Mouse (Mus musculus) left cerebral cortex, postnatal 36 days (tissue): Measurements from ENCODE around the gene Cebpg. TPM values are rescaled to one million over a fixed set of nuclear protein-coding genes. Genes with fewer than 3 reads are reported as not detected.

Experiments used
- DNase-seq, 2 experiments: peaks; one replicate each; pipeline ENCODE4 v3.0.0; 2021 to 2022; ENCODE audit warnings: low spot score in 2 of 2, mixed read lengths in 1 of 2
- intact Hi-C: fragments of 180-260 bp; cut with DNase I; formaldehyde crosslinking; loops from one replicate; pipeline ENCODE4 v1.15.1; 2025
- total RNA-seq, 2 experiments: library from RNA; stranded (reverse); gene quantifications; 2 replicates each; pipeline ENCODE4 v1.2.3; 2021

The Cebpg gene
- total RNA-seq, 2 experiments from 2014 or later: 35.0 to 37.1 TPM

GRCm38 (mm10) chr7:35055619-35056435 is 546 bp downstream of the Cebpg start:
- intact Hi-C loops: loop anchor here (2.0 kb wide), 1 partner anchor 63 kb away; the partner anchor contains the start of gene Cebpa
- peak; percentile 74 to 75 for DNase-seq

GRCm38 (mm10) chr7:35054977-35055618 is 1.3 kb downstream of the Cebpg start:
- no peak for DNase-seq
- intact Hi-C loops: no loop called here

GRCm38 (mm10) chr7:35054286-35054685 is 2.1 kb downstream of the Cebpg start:
- intact Hi-C loops: no loop called here
- no peak for DNase-seq

- intact Hi-C loops: no loop called here
- no peak for DNase-seq
Observed at GRCm38 (mm10) chr7:35053161-35053560, 3.2 kb downstream of the Cebpg start.

- intact Hi-C loops: no loop called here
- no peak for DNase-seq
Observed at GRCm38 (mm10) chr7:35050540-35050939, 5.8 kb downstream of the Cebpg start.

- intact Hi-C loops: no loop called here
- DNase-seq: no peak
Observed at GRCm38 (mm10) chr7:35046091-35046490, 10.3 kb downstream of the Cebpg start.

GRCm38 (mm10) chr7:35044719-35045118 is 11.7 kb downstream of the Cebpg start:
- intact Hi-C loops: loop anchor here (1.0 kb wide), 1 partner anchor 71 kb away; no protein-coding TSS in a partner anchor
- DNase-seq: no peak

GRCm38 (mm10) chr7:35043266-35043817 is 13.0 kb downstream of the Cebpg start:
- DNase-seq: no peak
- intact Hi-C loops: no loop called here

GRCm38 (mm10) chr7:35042759-35043217 is 13.6 kb downstream of the Cebpg start:
- no peak for DNase-seq
- intact Hi-C loops: no loop called here

GRCm38 (mm10) chr7:35042209-35042554 is 14.2 kb downstream of the Cebpg start:
- intact Hi-C loops: no loop called here
- DNase-seq: no peak

GRCm38 (mm10) chr7:35041286-35042208 is 14.8 kb downstream of the Cebpg start:
- intact Hi-C loops: no loop called here
- no peak for DNase-seq

GRCm38 (mm10) chr7:35040176-35040972 is 16.0 kb downstream of the Cebpg start:
- DNase-seq: no peak
- intact Hi-C loops: no loop called here

GRCm38 (mm10) chr7:35037408-35037807 is 19.0 kb downstream of the Cebpg start:
- intact Hi-C loops: no loop called here
- DNase-seq: no peak

- intact Hi-C loops: no loop called here
Observed at GRCm38 (mm10) chr7:35036266-35036731, 20.1 kb downstream of the Cebpg start.

GRCm38 (mm10) chr7:35035565-35035964 is 20.8 kb downstream of the Cebpg start:
- intact Hi-C loops: no loop called here
- no peak for DNase-seq

More at GRCm38 (mm10) chr7:35036266-35036731, 20.1 kb downstream of the Cebpg start:
- DNase-seq: peak in 1 of 2 experiments; percentile 43

GRCm38 (mm10) chr7:35035141-35035553 is 21.2 kb downstream of the Cebpg start:
- intact Hi-C loops: no loop called here
- DNase-seq: no peak

- intact Hi-C loops: no loop called here
- DNase-seq: no peak
Observed at GRCm38 (mm10) chr7:35030567-35030966, 25.8 kb downstream of the Cebpg start.

GRCm38 (mm10) chr7:35029648-35030047 is 26.7 kb downstream of the Cebpg start:
- intact Hi-C loops: loop anchor here (5.0 kb wide), 1 partner anchor 233 kb away; no protein-coding TSS in a partner anchor
- DNase-seq: no peak
